Mouse (Mus musculus): ENCODE results near the gene Mxd4. TPM values are rescaled to one million over a fixed set of nuclear protein-coding genes. Genes with fewer than 3 reads are reported as not detected.

The Mxd4 gene
- polyA plus RNA-seq, 1 experiment from 2014 or later: 34.2 TPM

DNA sequence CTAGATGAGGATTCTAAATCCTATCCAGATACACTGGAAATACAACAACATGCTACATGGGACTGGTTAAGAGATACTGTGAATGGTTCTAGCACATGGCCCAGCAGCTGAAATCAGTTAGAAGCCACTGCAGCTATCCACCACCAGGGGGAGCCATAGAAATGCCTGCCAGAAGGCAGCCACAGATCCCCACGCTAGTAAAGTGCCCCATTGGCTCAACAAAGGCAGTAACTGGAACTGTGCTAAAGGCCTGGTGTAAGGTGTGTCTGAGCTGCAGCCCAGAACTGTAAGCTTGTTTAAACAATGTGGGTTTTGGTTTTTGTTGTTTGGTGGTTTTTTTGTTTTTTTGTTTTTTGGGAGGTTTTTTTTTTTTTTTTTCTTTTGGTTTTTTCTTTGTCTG, 22.8 kb upstream of the Mxd4 start:
- H3K27me3 ChIP-seq (ENCODE audit: control insufficient read depth, insufficient read depth, low read length): peaks cover 13% of the 10 kb centered on the region
- H3K9ac ChIP-seq (ENCODE audit: low read length): no peak overlapping the region
- H3K4me2 ChIP-seq (ENCODE audit: low read length): no peak overlapping the region
- no peaks in the 10 kb centered on the region for H3K9me3 ChIP-seq (ENCODE audit: control insufficient read depth, low read length)
- peaks cover 9 to 26% of the 10 kb centered on the region in 2 experiments for H3K4me1 ChIP-seq (ENCODE audit: control insufficient read depth in 2 of 2, insufficient read depth in 2 of 2, low read length in 2 of 2)
- no peak overlapping the region for H3K27ac ChIP-seq (replicated peaks in 1 of 2; ENCODE audit: control insufficient read depth in 1 of 2, insufficient read depth in 1 of 2, low read depth in 2 of 2, low read length in 2 of 2)
- 7% methylated on average over 1 of the region's 1 CpGs for WGBS
- H3K4me3 ChIP-seq (ENCODE audit: control insufficient read depth in 1 of 2, insufficient read depth in 1 of 2, low read depth in 1 of 2, low read length in 2 of 2): no peak overlapping the region
- no peak for ATAC-seq (ENCODE audit: insufficient number of reproducible peaks, insufficient read depth, low FRiP score, low read depth)
- H3K36me3 ChIP-seq (ENCODE audit: control insufficient read depth, insufficient read depth, low read length): no peaks in the 10 kb centered on the region

DNA sequence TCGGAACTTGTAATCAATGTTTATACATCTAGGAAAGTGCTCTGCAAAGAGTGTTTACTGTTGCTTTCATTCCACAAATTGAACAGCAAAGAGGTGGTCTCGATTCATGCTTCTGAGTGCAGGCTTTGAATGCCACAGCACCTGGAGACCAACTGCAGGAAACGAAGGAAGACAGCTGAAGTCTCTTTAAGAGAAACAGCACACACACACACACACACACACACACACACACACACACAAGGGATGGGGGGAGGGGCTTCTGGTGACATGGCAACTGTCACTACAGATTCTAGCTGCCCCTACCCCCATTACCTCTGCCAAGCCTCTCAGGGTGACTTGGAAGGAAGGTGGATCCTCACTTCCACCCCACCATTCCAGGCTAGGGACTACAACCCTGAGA, 20.0 kb upstream of the Mxd4 start:
- Histone ChIP-seq H3K4me1 (ENCODE audit: control insufficient read depth in 2 of 2, insufficient read depth in 2 of 2, low read length in 2 of 2) (peaks cover 2 to 11% of the 10 kb centered on the region in 2 experiments; a peak in 2 of 4 replicates), H3K27me3 (ENCODE audit: control insufficient read depth, insufficient read depth, low read length) (peaks cover 6% of the 10 kb centered on the region; the same call in 1 of the 2 replicates), H3K27ac (replicated peaks in 1 of 2; ENCODE audit: control insufficient read depth in 1 of 2, insufficient read depth in 1 of 2, low read depth in 2 of 2, low read length in 2 of 2) (no peak overlapping the region), H3K9ac (ENCODE audit: low read length) (no peak overlapping the region), H3K4me3 (ENCODE audit: control insufficient read depth in 1 of 2, insufficient read depth in 1 of 2, low read depth in 1 of 2, low read length in 2 of 2) (no peak overlapping the region), H3K4me2 (ENCODE audit: low read length) (no peak overlapping the region), H3K9me3 (ENCODE audit: control insufficient read depth, low read length) (no peaks in the 10 kb centered on the region), H3K36me3 (ENCODE audit: control insufficient read depth, insufficient read depth, low read length) (no peaks in the 10 kb centered on the region)
- WGBS: 64% methylated on average over 3 of the region's 3 CpGs
- no peak for ATAC-seq (ENCODE audit: insufficient number of reproducible peaks, insufficient read depth, low FRiP score, low read depth)

DNA sequence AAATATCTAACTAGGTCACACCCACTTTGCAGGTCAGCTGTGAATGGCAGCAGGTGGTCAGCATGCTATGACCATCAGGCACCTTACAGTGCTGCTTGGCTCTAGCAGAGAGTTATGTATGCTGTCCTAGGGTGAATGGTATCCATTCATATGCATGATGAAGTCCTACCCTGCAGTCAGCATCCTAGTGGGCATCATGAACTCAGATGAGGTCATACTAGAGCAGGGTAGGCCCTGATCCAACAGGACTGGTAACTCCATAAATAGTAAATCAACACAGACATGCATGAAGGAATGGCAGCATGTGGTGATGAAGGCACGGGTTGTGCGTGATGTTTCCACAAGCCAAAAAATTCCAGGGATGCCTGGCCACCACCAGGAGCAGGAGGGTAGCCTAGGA, 18.3 kb upstream of the Mxd4 start:
- peaks cover 10 to 25% of the 10 kb centered on the region in 2 experiments for H3K4me1 ChIP-seq (ENCODE audit: control insufficient read depth in 2 of 2, insufficient read depth in 2 of 2, low read length in 2 of 2)
- no peaks in the 10 kb centered on the region for H3K9me3 ChIP-seq (ENCODE audit: control insufficient read depth, low read length)
- H3K27me3 ChIP-seq (ENCODE audit: control insufficient read depth, insufficient read depth, low read length): no peaks in the 10 kb centered on the region
- H3K4me3 ChIP-seq (ENCODE audit: control insufficient read depth in 1 of 2, insufficient read depth in 1 of 2, low read depth in 1 of 2, low read length in 2 of 2): no peak overlapping the region
- 15% methylated on average over 2 of the region's 2 CpGs for WGBS
- ATAC-seq (ENCODE audit: insufficient number of reproducible peaks, insufficient read depth, low FRiP score, low read depth): no peak
- no peak overlapping the region for H3K4me2 ChIP-seq (ENCODE audit: low read length)
- H3K36me3 ChIP-seq (ENCODE audit: control insufficient read depth, insufficient read depth, low read length): no peaks in the 10 kb centered on the region
- no peak overlapping the region for H3K9ac ChIP-seq (ENCODE audit: low read length)
- H3K27ac ChIP-seq (replicated peaks in 1 of 2; ENCODE audit: control insufficient read depth in 1 of 2, insufficient read depth in 1 of 2, low read depth in 2 of 2, low read length in 2 of 2): no peak overlapping the region

DNA sequence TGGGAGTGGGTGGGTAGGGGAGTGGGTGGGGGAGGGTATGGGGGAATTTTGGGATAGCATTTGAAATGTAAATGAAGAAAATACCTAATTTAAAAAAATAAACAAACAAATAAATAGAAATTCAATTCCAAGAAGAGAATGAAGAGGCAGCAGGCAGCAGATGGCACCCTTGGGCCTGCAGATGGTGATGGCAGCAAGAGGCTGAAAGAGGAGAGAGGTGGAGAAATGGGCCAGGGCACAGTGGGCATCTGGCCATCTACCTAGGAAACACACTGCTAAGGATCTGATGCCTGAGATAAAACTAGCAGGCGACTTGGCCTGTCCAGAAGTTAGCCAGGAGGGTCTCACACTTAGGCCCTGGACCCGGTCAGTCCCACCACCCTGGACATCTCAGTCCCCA, 17.4 kb upstream of the Mxd4 start:
- no peaks in the 10 kb centered on the region for H3K9me3 ChIP-seq (ENCODE audit: control insufficient read depth, low read length)
- WGBS: 90% methylated on average over 2 of the region's 2 CpGs

DNA sequence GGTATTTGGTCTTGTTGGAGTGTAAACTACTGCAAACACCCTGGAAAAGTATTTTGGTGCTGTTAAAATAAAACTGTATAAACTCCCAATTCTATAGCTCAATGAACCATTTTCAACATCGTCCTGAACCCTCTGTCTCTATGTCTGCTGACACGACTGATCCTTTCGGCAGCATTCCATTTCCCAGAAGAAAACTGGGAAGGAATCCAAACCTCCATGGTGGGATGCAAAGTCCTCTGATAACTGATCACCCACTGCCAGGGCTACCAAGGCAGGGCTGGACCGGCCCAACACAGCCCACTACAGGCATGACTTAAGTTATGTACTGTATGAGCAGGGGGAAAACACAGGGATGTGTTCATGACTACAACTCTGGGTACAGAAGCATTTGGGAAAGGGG, 14.5 kb upstream of the Mxd4 start:
- no peak overlapping the region for H3K4me2 ChIP-seq (ENCODE audit: low read length)
- H3K4me3 ChIP-seq (ENCODE audit: control insufficient read depth in 1 of 2, insufficient read depth in 1 of 2, low read depth in 1 of 2, low read length in 2 of 2): no peak overlapping the region
- 36% methylated on average over 4 of the region's 4 CpGs for WGBS
- no peaks in the 10 kb centered on the region for H3K9me3 ChIP-seq (ENCODE audit: control insufficient read depth, low read length)
- H3K4me1 ChIP-seq (ENCODE audit: control insufficient read depth in 2 of 2, insufficient read depth in 2 of 2, low read length in 2 of 2): peaks cover 10 to 25% of the 10 kb centered on the region in 2 experiments
- no peak overlapping the region for H3K27ac ChIP-seq (replicated peaks in 1 of 2; ENCODE audit: control insufficient read depth in 1 of 2, insufficient read depth in 1 of 2, low read depth in 2 of 2, low read length in 2 of 2)
- no peaks in the 10 kb centered on the region for H3K36me3 ChIP-seq (ENCODE audit: control insufficient read depth, insufficient read depth, low read length)
- H3K27me3 ChIP-seq (ENCODE audit: control insufficient read depth, insufficient read depth, low read length): no peaks in the 10 kb centered on the region
- ATAC-seq (ENCODE audit: insufficient number of reproducible peaks, insufficient read depth, low FRiP score, low read depth): no peak
- no peak overlapping the region for H3K9ac ChIP-seq (ENCODE audit: low read length)

More for the DNA sequence above, 17.4 kb upstream of the Mxd4 start:
- ATAC-seq (ENCODE audit: insufficient number of reproducible peaks, insufficient read depth, low FRiP score, low read depth): no peak
- Histone ChIP-seq H3K4me3 (ENCODE audit: control insufficient read depth in 1 of 2, insufficient read depth in 1 of 2, low read depth in 1 of 2, low read length in 2 of 2) (no peak overlapping the region), H3K4me1 (ENCODE audit: control insufficient read depth in 2 of 2, insufficient read depth in 2 of 2, low read length in 2 of 2) (peaks cover 10 to 25% of the 10 kb centered on the region in 2 experiments), H3K4me2 (ENCODE audit: low read length) (no peak overlapping the region), H3K27me3 (ENCODE audit: control insufficient read depth, insufficient read depth, low read length) (no peaks in the 10 kb centered on the region), H3K27ac (replicated peaks in 1 of 2; ENCODE audit: control insufficient read depth in 1 of 2, insufficient read depth in 1 of 2, low read depth in 2 of 2, low read length in 2 of 2) (no peak overlapping the region), H3K36me3 (ENCODE audit: control insufficient read depth, insufficient read depth, low read length) (no peaks in the 10 kb centered on the region), H3K9ac (ENCODE audit: low read length) (no peak overlapping the region)

DNA sequence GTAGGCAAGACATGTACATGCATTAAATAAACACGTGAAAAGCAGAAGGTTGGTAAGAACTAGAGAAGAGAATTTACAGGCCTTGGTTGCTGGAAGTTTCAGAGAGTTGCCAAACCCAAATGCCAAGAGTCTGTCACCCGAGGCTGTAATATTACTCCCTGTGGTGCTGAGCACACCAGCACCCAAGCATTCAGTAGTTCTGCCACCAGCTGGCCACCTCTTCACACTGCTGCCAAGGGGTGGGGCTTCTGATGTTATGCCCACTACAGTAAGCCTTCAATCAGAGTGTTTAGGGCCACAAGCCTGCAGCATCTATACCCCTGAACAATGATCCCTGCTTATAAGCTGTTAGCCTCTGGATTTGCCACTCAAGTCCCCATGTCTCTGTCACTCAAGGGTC, 13.9 kb upstream of the Mxd4 start:
- 50% methylated on average over 2 of the region's 2 CpGs for WGBS
- Histone ChIP-seq H3K36me3 (ENCODE audit: control insufficient read depth, insufficient read depth, low read length) (no peaks in the 10 kb centered on the region), H3K9me3 (ENCODE audit: control insufficient read depth, low read length) (no peaks in the 10 kb centered on the region), H3K4me3 (ENCODE audit: control insufficient read depth in 1 of 2, insufficient read depth in 1 of 2, low read depth in 1 of 2, low read length in 2 of 2) (no peak overlapping the region), H3K4me2 (ENCODE audit: low read length) (no peak overlapping the region), H3K27ac (replicated peaks in 1 of 2; ENCODE audit: control insufficient read depth in 1 of 2, insufficient read depth in 1 of 2, low read depth in 2 of 2, low read length in 2 of 2) (no peak overlapping the region), H3K9ac (ENCODE audit: low read length) (no peak overlapping the region), H3K27me3 (ENCODE audit: control insufficient read depth, insufficient read depth, low read length) (no peaks in the 10 kb centered on the region), H3K4me1 (ENCODE audit: control insufficient read depth in 2 of 2, insufficient read depth in 2 of 2, low read length in 2 of 2) (peaks cover 10 to 25% of the 10 kb centered on the region in 2 experiments)
- no peak for ATAC-seq (ENCODE audit: insufficient number of reproducible peaks, insufficient read depth, low FRiP score, low read depth)

DNA sequence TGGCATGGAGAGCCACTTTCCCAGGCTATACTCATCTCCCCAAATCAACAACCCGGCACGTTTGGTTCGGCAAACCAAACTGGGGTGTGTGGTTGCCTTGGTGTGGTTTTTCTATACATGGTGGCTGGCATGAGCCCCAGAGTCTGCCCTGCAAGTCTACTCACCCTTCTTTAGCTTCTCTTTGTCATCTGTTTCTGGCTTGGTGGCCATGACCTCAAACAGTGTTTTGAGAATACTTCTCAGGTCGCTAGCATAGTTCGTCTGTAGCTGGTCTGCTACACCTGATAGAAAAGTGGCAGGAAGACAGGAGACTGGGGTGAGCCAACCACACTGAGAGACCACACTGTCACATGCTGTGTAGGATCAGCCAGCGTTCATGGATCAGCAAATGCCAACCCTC, 11.1 kb upstream of the Mxd4 start:
- ATAC-seq (ENCODE audit: insufficient number of reproducible peaks, insufficient read depth, low FRiP score, low read depth): no peak
- 79% methylated on average over 6 of the region's 6 CpGs for WGBS
- H3K27ac ChIP-seq (replicated peaks in 1 of 2; ENCODE audit: control insufficient read depth in 1 of 2, insufficient read depth in 1 of 2, low read depth in 2 of 2, low read length in 2 of 2): no peak overlapping the region
- peaks cover 7 to 15% of the 10 kb centered on the region in 2 experiments for H3K4me1 ChIP-seq (ENCODE audit: control insufficient read depth in 2 of 2, insufficient read depth in 2 of 2, low read length in 2 of 2)
- H3K36me3 ChIP-seq (ENCODE audit: control insufficient read depth, insufficient read depth, low read length): no peaks in the 10 kb centered on the region
- H3K9me3 ChIP-seq (ENCODE audit: control insufficient read depth, low read length): no peaks in the 10 kb centered on the region
- H3K4me3 ChIP-seq (ENCODE audit: control insufficient read depth in 1 of 2, insufficient read depth in 1 of 2, low read depth in 1 of 2, low read length in 2 of 2): no peak overlapping the region
- no peaks in the 10 kb centered on the region for H3K27me3 ChIP-seq (ENCODE audit: control insufficient read depth, insufficient read depth, low read length)
- H3K9ac ChIP-seq (ENCODE audit: low read length): no peak overlapping the region
- no peak overlapping the region for H3K4me2 ChIP-seq (ENCODE audit: low read length)

DNA sequence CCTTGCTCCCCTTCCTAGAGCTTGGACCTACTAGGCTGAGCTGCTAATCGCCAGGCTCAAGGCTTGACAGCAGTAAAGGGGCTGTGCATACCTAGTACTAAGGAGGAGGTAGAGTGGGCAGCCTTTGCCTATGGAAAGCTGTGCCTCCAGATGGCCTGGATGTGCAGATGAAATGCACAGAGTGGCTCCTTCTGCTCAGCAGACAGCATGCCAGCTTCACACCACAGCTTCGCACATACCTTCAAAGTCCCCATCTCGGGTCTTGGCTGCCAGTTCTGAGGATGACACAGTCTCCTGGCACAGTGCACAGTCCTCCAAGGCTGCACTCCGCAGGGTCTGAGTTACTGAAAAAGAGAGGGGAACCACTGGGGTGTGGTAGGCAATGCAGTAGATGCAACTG, 9.7 kb upstream of the Mxd4 start:
- no peak for ATAC-seq (ENCODE audit: insufficient number of reproducible peaks, insufficient read depth, low FRiP score, low read depth)
- Histone ChIP-seq H3K4me1 (ENCODE audit: control insufficient read depth in 2 of 2, insufficient read depth in 2 of 2, low read length in 2 of 2) (peaks cover 7 to 14% of the 10 kb centered on the region in 2 experiments), H3K27me3 (ENCODE audit: control insufficient read depth, insufficient read depth, low read length) (no peaks in the 10 kb centered on the region), H3K36me3 (ENCODE audit: control insufficient read depth, insufficient read depth, low read length) (no peaks in the 10 kb centered on the region), H3K9me3 (ENCODE audit: control insufficient read depth, low read length) (no peaks in the 10 kb centered on the region), H3K27ac (replicated peaks in 1 of 2; ENCODE audit: control insufficient read depth in 1 of 2, insufficient read depth in 1 of 2, low read depth in 2 of 2, low read length in 2 of 2) (no peak overlapping the region), H3K4me2 (ENCODE audit: low read length) (no peak overlapping the region), H3K4me3 (ENCODE audit: control insufficient read depth in 1 of 2, insufficient read depth in 1 of 2, low read depth in 1 of 2, low read length in 2 of 2) (no peak overlapping the region), H3K9ac (ENCODE audit: low read length) (no peak overlapping the region)
- 77% methylated on average over 4 of the region's 4 CpGs for WGBS
